Mouse (Mus musculus) limb, embryonic 13.5 days (tissue): ENCODE results near the gene Gm28047. TPM values are rescaled to one million over a fixed set of nuclear protein-coding genes. Genes with fewer than 3 reads are reported as not detected.

Experiments
- ATAC-seq: fragments of 200-750 bp; cut with Nextera tagmentation; 2 replicates; pipeline ENCODE4 v1.8.0; 2017; ENCODE audit warnings: low read depth, moderate number of reproducible peaks, moderate TSS enrichment; ENCODE audit not compliant: low FRiP score
- H3K27ac ChIP-seq: fragments of 300-500 bp; sonication (generic); 2 replicates; pipeline ENCODE4 v1.5.1; 2015; ENCODE audit warnings: inconsistent platforms, mild to moderate bottlenecking, moderate library complexity
- H3K27me3 ChIP-seq: fragments of 300-500 bp; sonication (generic); 2 replicates; pipeline ENCODE4 v1.6.1; 2015; ENCODE audit warnings: mild to moderate bottlenecking, inconsistent platforms
- H3K36me3 ChIP-seq: fragments of 300-500 bp; sonication (generic); 2 replicates; pipeline ENCODE4 v1.6.1; 2015; ENCODE audit warnings: inconsistent platforms, mild to moderate bottlenecking, moderate library complexity
- H3K4me1 ChIP-seq: fragments of 300-500 bp; sonication (generic); 2 replicates; pipeline ENCODE4 v1.6.1; 2015; ENCODE audit warnings: inconsistent platforms
- H3K4me2 ChIP-seq: fragments of 300-500 bp; sonication (generic); replicated peaks from 2 replicates; pipeline ENCODE4 v1.6.1; 2015; ENCODE audit warnings: inconsistent platforms, mild to moderate bottlenecking, moderate library complexity
- H3K4me3 ChIP-seq: fragments of 300-500 bp; sonication (generic); 2 replicates; pipeline ENCODE4 v1.5.1; 2015; ENCODE audit warnings: moderate library complexity, mild to moderate bottlenecking, inconsistent platforms
- H3K9ac ChIP-seq: fragments of 300-500 bp; sonication (generic); 2 replicates; pipeline ENCODE4 v1.6.1; 2015; ENCODE audit warnings: mild to moderate bottlenecking, inconsistent platforms
- H3K9me3 ChIP-seq: fragments of 300-500 bp; sonication (generic); 2 replicates; pipeline ENCODE4 v1.6.1; 2016; ENCODE audit warnings: inconsistent platforms
- WGBS: fragments of 180-500 bp; shearing (Covaris S2); methylation state at CpG from one replicate; pipeline ENCODE4 v1.1.7; 2015; 5-methylcytosine and 5-hydroxymethylcytosine counted together
- polyA plus RNA-seq: library from polyadenylated mRNA; unstranded; fragments of >200 nt; fragmentation: Nextera tagmentation; extraction: Ambion mirVana; gene quantifications from 2 replicates; pipeline ENCODE4 v1.2.1, GENCODE M21; 2015

Gene Gm28047
- polyA plus RNA-seq, 1 experiment from 2014 or later, result not detected

DNA sequence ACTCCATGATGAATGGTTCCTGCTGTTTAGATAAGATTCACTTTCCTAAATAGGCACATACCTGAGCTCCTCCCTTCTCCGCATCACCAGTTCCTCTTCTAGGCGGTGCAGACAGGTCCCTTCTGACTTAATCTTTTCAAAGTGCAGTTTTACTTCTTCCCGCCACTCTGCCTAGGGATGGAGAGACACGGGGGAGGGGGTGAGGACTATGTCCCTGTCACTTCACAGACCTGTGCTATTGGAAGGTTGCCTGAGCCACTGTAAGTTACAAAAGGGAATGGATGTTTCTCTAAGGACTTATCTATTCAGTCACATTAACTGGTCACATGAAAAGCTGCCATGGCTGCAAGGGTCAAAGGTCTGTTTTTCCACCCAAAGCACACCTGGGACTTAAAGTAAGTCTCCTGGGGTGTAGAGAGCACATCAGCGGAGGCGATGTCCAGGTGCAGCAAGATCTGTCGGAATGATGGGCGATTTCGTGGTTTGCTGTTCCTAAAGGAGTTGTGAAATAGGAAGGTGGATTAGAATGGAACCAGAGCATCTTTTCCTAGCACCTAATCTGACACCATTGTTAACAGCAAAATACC, 122.5 kb downstream of the Gm28047 start:
- H3K27ac ChIP-seq, result no peak overlapping the region
- peaks cover 3% of the 10 kb centered on the region; the same call in 1 of the 2 replicates for H3K4me1 ChIP-seq
- no peak overlapping the region for H3K4me2 ChIP-seq
- no peaks in the 10 kb centered on the region for H3K9me3 ChIP-seq
- no peak overlapping the region for H3K4me3 ChIP-seq
- ATAC-seq, result no peak
- WGBS, result 81% methylated on average over 9 of the region's 9 CpGs
- peaks cover 85% of the 10 kb centered on the region for H3K36me3 ChIP-seq
- no peaks in the 10 kb centered on the region for H3K27me3 ChIP-seq
- H3K9ac ChIP-seq, result no peak overlapping the region

DNA sequence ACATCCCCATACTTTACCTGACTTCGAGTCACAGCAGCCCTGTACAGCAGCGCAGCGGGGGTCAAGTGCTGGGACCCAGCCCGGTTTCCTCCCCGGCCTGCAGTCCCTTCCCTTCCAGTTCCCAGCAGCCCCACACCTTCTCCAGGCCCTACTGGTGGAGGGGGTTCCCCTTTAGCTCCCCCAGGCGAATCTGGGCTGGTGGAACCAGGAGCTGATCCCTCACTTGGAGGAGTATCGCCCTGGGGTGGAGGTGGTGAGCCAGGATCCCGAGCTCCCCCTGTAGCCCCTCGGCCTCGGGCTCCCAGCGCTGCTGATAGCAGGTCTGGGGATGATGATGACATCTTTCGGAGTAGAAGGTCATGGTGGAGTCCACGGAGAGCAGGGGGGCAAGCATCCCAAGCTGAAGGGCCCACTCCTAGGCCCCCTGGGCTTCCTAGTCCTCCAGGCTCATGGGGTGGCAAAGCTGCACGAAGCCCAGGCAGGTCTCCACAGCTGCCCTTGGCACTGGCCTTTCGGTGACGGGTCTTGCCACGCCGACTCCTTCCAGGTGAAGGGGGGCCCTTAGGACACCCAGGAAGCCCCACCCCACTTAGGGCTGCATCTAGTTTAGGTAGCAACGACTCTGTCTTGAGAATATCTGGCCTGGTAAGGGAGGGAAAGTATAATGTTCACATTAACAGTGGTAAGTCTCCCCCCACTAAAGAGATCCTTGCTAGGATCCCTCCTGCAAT, 123.6 kb downstream of the Gm28047 start:
- Histone ChIP-seq H3K4me2 (no peak overlapping the region), H3K36me3 (peaks cover 93% of the 10 kb centered on the region), H3K9ac (no peak overlapping the region), H3K27me3 (no peaks in the 10 kb centered on the region), H3K4me3 (no peak overlapping the region), H3K4me1 (peaks cover 3% of the 10 kb centered on the region; the same call in 1 of the 2 replicates), H3K9me3 (no peaks in the 10 kb centered on the region), H3K27ac (no peak overlapping the region)
- no peak for ATAC-seq
- WGBS, result 87% methylated on average over 19 of the region's 19 CpGs

DNA sequence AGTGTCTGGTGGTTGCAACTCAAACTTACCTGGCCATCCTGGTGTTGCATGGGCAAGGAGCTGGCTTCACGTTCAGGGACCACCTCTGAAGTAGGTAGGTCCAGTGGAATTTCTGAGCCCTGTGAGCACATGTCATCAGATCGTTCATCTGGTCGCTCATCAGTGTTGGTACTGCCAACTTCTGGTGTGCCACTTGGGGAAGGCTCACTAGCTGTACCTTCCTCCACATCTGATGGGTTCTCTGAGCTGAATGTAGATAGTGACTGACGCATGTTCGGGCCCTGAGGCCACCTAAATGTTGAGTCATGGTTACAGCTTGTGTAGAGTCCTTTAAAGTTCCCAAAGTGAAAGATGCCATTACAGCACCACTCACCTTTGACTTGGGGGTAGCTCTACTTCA, 124.4 kb downstream of the Gm28047 start:
- Histone ChIP-seq H3K4me2 (no peak overlapping the region), H3K4me3 (no peak overlapping the region), H3K4me1 (peaks cover 3% of the 10 kb centered on the region; the same call in 1 of the 2 replicates), H3K27ac (no peak overlapping the region), H3K9ac (no peak overlapping the region), H3K36me3 (peaks cover 96% of the 10 kb centered on the region), H3K9me3 (no peaks in the 10 kb centered on the region), H3K27me3 (no peaks in the 10 kb centered on the region)
- WGBS, result 87% methylated on average over 5 of the region's 5 CpGs
- no peak for ATAC-seq

DNA sequence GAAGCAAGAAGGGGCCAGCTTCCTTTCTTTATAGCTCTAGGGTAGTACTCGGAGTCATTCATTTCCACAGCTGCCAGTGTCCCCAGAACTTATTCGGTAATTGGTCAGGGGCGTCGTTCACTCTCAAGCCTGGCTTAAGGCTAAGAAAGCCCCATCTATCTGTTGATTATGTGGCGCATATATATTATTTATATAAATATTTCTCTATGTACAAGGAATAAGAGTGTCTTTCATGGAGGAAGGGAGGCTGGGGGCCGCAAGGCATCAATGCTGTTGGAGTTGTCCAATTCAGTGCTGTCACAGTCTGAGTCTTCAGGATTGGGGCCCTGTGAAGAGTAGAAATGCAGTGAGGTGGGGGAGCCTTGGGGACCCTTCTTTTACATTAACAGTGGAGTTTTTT, 125.0 kb downstream of the Gm28047 start:
- H3K4me2 ChIP-seq, result no peak overlapping the region
- no peaks in the 10 kb centered on the region for H3K9me3 ChIP-seq
- H3K4me1 ChIP-seq, result no peaks in the 10 kb centered on the region
- no peaks in the 10 kb centered on the region for H3K27me3 ChIP-seq
- no peak overlapping the region for H3K4me3 ChIP-seq
- H3K27ac ChIP-seq, result no peak overlapping the region
- H3K9ac ChIP-seq, result no peak overlapping the region
- no peak for ATAC-seq
- 87% methylated on average over 6 of the region's 6 CpGs for WGBS
- peaks cover 96% of the 10 kb centered on the region for H3K36me3 ChIP-seq

DNA sequence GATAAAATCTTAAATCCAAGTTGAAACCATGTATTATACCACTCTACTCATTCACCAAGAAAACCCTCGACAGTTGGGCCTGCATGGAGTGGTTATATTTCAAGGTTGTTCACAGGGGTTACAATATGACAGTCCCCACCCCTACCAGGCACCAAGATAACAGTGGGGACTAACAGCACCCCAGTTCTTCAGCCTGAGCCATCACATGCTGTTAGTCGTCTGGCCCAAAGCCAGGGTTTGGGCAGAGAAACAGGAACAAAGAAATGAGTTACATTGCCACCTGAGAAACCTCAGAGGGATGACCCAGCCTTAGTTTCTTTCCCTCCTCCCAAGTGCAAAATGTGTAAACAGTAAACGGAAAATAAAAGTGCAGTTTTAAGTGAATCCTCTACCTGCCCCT, 125.5 kb downstream of the Gm28047 start:
- H3K27me3 ChIP-seq, result no peaks in the 10 kb centered on the region
- no peak for ATAC-seq
- H3K27ac ChIP-seq, result no peak overlapping the region
- no peak overlapping the region for H3K4me2 ChIP-seq
- no peaks in the 10 kb centered on the region for H3K9me3 ChIP-seq
- H3K36me3 ChIP-seq, result peaks cover 96% of the 10 kb centered on the region
- no peaks in the 10 kb centered on the region for H3K4me1 ChIP-seq
- H3K9ac ChIP-seq, result no peak overlapping the region
- 74% methylated on average over 3 of the region's 3 CpGs for WGBS
- H3K4me3 ChIP-seq, result no peak overlapping the region

DNA sequence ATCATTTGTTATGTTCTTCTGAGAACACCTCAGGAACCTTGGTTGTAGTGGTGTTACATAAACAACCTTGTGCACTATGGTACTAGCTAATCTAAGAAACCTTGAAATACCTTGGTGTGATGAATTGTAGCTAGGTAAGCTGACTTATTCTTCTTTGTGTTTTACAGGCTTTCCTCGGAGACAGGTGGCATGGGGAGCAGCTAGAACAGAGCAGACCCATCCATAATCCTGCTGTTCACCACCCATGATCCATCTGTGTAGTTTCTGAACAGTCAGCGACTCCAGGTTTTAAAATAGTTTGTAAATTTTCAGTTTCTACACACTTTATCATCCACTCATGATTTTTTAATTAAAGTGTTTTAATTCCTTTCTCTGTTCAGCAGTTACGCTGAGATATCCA, 126.5 kb downstream of the Gm28047 start:
- Histone ChIP-seq H3K4me2 (no peak overlapping the region), H3K27me3 (no peaks in the 10 kb centered on the region), H3K9me3 (no peaks in the 10 kb centered on the region), H3K4me1 (no peaks in the 10 kb centered on the region), H3K36me3 (peaks cover 95% of the 10 kb centered on the region), H3K27ac (no peak overlapping the region), H3K9ac (no peak overlapping the region), H3K4me3 (no peak overlapping the region)
- WGBS, result 90% methylated on average over 3 of the region's 3 CpGs
- no peak for ATAC-seq

DNA sequence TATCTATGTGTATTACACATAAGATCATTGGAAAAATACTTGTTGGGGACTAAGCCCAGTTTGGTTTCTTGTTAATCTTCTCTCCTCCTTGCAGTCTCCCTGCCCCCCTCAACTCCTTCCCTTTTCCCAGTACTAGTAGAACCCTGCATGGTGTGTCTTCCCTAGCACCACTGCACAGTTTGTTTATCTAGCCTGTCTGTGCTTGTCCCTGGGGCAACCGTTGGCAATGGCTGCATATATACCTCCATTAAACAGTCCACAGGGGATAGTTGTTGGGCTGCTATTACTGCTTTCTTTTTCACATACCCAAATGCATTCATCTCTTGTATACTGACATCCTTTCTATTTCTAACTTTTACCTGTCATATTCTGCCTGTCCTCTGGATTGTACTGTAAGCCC, 137.2 kb downstream of the Gm28047 start:
- peaks cover 84% of the 10 kb centered on the region for H3K36me3 ChIP-seq
- no peak overlapping the region for H3K9ac ChIP-seq
- no peak overlapping the region for H3K4me2 ChIP-seq
- WGBS, result 75% methylated on average over 1 of the region's 1 CpGs
- ATAC-seq, result no peak
- H3K27me3 ChIP-seq, result no peaks in the 10 kb centered on the region
- no peak overlapping the region for H3K4me3 ChIP-seq
- H3K4me1 ChIP-seq, result no peaks in the 10 kb centered on the region
- no peak overlapping the region for H3K27ac ChIP-seq
- H3K9me3 ChIP-seq, result no peaks in the 10 kb centered on the region

DNA sequence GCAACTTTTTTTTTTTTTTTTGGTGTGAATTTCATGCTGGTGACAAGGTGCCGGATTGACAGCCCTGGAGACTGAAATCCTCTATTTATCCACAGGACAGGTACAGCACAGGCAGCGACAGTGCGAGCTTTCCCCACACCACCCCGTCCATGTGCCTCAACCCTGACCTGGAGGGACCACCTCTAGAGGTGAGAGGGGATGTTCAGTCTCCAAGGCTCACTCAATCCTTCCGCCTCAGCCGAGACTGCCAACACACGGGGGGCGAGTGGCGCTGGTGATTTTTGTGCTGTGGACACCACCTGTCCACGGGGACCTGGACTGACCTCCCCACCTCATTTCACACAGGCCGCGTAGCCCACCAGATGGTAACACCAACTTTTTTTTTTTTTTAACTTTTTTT, 139.0 kb downstream of the Gm28047 start:
- Histone ChIP-seq H3K27ac (no peak overlapping the region), H3K4me2 (no peak overlapping the region), H3K27me3 (no peaks in the 10 kb centered on the region), H3K9ac (no peak overlapping the region), H3K4me3 (no peak overlapping the region), H3K9me3 (no peaks in the 10 kb centered on the region), H3K4me1 (no peaks in the 10 kb centered on the region), H3K36me3 (peaks cover 85% of the 10 kb centered on the region)
- WGBS, result 92% methylated on average over 12 of the region's 12 CpGs
- no peak for ATAC-seq

DNA sequence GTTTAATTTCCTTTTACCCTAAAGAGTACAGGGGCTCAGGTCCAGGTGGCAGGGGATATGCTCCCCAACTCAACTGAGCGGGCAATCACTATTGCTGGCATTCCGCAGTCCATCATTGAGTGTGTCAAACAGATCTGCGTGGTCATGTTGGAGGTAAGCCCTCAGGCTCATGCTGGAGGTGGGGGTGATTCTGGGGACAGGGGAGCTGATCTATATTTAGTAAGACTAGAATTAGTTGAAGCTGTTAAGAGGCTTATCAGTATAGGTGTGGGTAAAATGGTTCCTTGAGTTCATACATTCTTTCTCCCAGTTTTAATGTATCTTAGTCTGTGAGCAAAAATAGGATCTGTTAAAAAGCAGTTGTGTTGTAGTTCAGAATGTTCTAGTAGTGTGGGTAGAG, 141.7 kb downstream of the Gm28047 start:
- H3K4me2 ChIP-seq, result no peak overlapping the region
- ATAC-seq, result no peak
- H3K36me3 ChIP-seq, result peaks cover 84% of the 10 kb centered on the region
- no peak overlapping the region for H3K4me3 ChIP-seq
- no peaks in the 10 kb centered on the region for H3K27me3 ChIP-seq
- H3K27ac ChIP-seq, result no peak overlapping the region
- H3K9ac ChIP-seq, result no peak overlapping the region
- no peaks in the 10 kb centered on the region for H3K4me1 ChIP-seq
- H3K9me3 ChIP-seq, result no peaks in the 10 kb centered on the region
- WGBS, result 83% methylated on average over 3 of the region's 3 CpGs

DNA sequence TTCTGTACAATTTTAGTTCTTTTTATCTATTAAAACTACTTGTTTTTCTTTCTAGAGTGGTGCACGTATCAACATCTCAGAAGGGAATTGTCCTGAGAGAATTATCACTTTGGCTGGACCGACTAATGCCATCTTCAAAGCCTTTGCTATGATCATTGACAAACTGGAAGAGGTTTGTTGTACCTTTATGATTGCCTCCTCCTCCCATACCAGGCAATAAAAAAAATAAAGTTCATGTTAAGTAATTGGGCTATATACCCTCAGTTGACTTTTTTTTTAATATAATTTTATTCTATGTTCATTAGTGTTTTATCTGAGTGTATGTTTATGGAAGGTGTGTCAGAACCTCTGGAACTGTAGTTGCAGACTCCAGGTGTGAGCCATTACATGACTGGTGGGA, 150.3 kb downstream of the Gm28047 start:
- ATAC-seq, result no peak
- Histone ChIP-seq H3K4me3 (no peak overlapping the region), H3K4me1 (peaks cover 17% of the 10 kb centered on the region), H3K9me3 (no peaks in the 10 kb centered on the region), H3K27ac (no peak overlapping the region), H3K36me3 (peaks cover 59% of the 10 kb centered on the region), H3K27me3 (no peaks in the 10 kb centered on the region), H3K4me2 (no peak overlapping the region), H3K9ac (no peak overlapping the region)
- 86% methylated on average over 2 of the region's 2 CpGs for whole genome bisulfite sequencing
